Mouse (Mus musculus): ENCODE data around the gene Pgc. TPM values are rescaled to one million over a fixed set of nuclear protein-coding genes. Genes with fewer than 3 reads are reported as not detected.

Pgc gene
- total RNA-seq (2023): not detected in 2 replicates

DNA sequence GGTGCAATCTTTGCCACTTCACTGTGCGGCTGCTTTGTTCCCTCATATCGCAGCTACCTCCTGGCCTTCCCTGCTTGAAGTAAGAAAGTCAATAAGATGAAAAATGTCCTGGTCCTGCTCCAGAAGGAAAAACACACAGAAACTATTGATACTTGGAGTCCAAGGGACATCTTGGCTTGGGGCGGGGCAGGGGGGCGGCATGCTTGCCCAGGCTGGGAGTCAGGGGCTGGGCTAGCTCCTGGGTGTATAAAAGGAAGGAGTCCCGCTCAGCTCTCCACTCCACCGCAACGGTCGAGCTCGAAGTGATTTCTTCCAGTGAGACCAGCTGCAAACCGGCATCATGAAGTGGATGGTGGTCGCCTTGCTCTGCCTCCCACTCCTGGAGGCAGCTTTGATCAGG, at the start of gene Pgc:
Gene Pgc (plus strand): TSS at position 277 of the 400 bp plus-strand sequence.

DNA sequence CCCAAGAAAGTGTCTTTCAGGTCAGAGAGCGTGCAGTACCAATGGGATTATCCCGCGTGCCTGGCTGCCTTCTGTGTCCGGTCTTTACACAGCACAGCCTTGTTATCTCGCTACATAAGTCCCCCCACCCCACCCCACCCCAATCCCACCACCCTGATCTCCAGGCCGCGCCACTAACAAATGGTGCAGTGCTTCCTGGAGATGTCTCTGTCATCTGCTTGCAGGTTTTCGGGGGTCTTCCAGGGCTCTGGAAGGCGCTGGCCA, 38.4 kb upstream of the Pgc start, which contains the start of gene Tomm6:
Gene Tomm6 (minus strand): TSS at position 43 of the 264 bp plus-strand sequence.

DNA sequence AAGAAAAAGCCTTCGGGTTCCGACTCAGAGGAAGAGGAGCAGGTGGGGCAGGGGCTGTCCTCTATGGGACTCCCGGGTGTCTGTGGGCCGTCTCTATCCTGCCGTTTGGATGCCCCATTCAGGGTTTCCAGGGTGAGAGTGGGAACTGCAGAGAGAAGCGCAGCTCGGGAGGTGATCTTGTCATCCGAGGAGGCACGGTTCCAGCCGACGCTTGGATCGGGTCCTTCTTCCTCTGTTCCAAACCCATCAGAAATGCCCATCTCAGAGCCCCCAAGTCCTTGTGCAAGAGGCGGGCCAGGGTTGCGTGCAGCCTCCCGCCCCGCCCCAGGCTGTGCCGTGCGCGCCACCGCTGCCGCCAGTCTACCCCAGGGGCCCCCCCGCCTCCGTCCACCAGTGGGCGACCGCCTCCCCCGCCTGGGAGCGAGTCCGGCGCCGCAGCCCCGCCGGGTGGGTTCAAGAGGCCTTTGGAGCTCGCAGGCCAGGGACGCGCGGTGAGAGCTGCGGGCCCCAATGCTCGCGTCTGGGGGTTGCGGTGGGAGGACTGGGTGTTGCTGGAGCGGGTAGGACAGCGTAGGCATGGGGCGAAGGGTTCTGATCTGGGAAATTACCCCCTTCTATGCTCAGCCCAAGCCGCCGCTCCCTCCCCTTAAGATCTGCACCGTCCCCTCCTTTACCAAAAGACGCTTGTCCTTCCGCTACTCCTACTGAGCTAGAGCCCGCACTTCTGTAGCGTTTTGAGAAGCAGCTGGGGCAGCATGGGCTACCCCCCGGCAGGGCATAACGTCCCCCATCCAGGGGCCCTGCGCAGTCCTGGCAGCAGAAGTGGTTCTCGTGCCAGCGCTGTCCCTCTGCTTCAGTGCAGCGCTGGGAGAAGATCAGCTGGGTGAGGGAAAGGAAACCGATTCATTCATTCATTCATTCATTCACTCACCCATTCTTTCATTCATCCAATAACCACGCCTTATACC, 37.8 kb upstream of the Pgc start, which contains the start of gene Frs3:
Gene Frs3 (plus strand): TSS at position 423 of the 968 bp plus-strand sequence.

DNA sequence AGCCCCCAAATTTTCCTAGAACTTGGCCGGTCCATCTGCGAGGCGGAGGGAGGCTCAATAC, 32.4 kb upstream of the Pgc start, which contains the start of gene Gm21981:
Gene Gm21981 (minus strand): TSS at position 14 of the 61 bp plus-strand sequence.

DNA sequence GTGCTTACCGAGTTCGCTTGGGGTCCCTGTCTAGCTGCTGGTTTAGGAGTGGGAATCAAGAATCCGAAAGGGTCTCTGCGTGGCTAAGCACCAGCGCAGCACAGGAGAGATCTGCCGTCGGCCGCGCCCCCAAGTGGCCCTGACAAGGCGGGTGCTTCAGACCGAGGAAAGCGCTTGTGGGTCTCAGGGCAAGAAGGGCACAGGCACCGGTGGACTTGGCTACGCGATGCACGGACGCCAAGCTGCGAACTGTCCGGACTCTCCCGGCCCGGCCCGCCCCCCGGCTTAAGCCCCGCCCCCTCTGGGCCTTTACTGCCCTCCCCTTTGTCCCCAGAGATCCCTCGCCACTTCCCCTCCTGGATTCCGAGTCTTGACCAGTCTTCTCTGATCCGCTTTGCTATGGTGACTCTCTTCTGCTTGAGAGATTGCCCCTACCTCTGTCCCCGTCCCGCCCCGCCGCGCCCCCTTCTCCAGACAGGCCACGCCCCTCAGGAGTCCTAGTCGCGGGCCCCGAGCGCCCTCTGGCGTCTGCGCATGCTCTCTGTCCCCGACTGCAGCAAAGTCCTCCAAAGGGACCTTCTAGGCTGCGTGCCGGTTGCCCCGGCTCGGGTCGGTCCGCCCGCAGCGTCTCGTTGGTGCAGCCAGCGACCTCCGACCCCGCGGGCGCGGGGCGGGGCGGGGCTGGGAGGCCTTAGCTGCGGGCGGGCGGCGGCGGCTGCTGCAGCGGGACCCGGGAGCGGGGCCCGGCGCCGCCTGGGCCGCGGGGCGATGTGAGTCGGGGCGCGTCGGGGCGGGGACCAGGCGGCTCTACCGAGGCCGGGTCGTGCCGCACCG, 31.9 kb upstream of the Pgc start, which contains the start of gene Prickle4:
Gene Prickle4 (minus strand): TSS at position 234 of the 834 bp plus-strand sequence.

DNA sequence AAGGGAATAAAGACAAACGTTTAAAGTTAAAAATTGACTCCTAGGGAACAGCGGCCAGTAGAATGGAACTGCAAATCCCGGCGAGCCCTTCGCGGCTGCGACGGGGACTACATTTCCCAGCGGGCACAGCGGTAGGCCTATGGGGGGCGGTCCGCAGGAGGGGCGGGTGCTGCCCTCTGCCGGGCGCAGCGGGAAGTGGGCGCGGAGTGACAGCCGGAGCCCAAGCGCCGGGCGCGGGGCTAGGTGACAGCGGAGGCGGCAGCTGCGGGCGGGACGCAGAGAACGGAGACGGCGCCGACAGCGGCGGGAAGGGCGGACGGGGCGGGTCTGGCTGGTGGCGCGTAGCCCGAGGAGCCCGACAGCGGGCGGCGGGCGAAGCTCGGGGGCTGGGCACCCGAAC, 10.2 kb downstream of the Pgc start, which contains the start of gene Tfeb:
Gene Tfeb (plus strand): TSS at position 175 of the 400 bp plus-strand sequence.

Other genes starting within 250 kb of the Pgc start
- gene Taf8, start 224.6 kb upstream of the Pgc start, total RNA-seq (2023): 38.8 and 61.1 TPM in 2 replicates
- gene Ccnd3, start 221.8 kb upstream of the Pgc start, total RNA-seq (2023): 431 and 513 TPM in 2 replicates
- gene Bysl, start 115.3 kb upstream of the Pgc start, total RNA-seq (2023): 7.3 and 8.3 TPM in 2 replicates
- gene Med20, start 115.3 kb upstream of the Pgc start, total RNA-seq (2023): 70.7 and 108 TPM in 2 replicates
- gene Gm20517, start 115.3 kb upstream of the Pgc start, total RNA-seq (2023): 13.1 and 28.9 TPM in 2 replicates
- 8.6 and 19.5 TPM in 2 replicates for gene Usp49, start 96.2 kb upstream of the Pgc start, total RNA-seq (2023)
- 136 and 149 TPM in 2 replicates for gene Tomm6, start 38.5 kb upstream of the Pgc start, total RNA-seq (2023)
- 0.79 TPM in 1 of 2 replicates, not detected in the other for gene Frs3, start 37.8 kb upstream of the Pgc start, total RNA-seq (2023)
- gene Gm21981, start 32.4 kb upstream of the Pgc start, total RNA-seq (2023): 0.41 TPM in 1 of 2 replicates, not detected in the other
- gene Prickle4, start 32.1 kb upstream of the Pgc start, total RNA-seq (2023): not detected in 2 replicates
- gene Tfeb, start 10.2 kb downstream of the Pgc start, total RNA-seq (2023): 87.1 and 123 TPM in 2 replicates
- not detected in 2 replicates for gene Mdfi, start 107.8 kb downstream of the Pgc start, total RNA-seq (2023)
- 7.4 and 11.3 TPM in 2 replicates for gene Foxp4, start 197.8 kb downstream of the Pgc start, total RNA-seq (2023)